Mouse (Mus musculus) olfactory bulb, adult 2 months (tissue): Measurements from ENCODE around the gene Chd1. TPM values are rescaled to one million over a fixed set of nuclear protein-coding genes. Genes with fewer than 3 reads are reported as not detected.

Experiments used
- H3K27ac ChIP-seq: fragments of 200-500 bp; 2 replicates; pipeline ENCODE4 v1.5.1; 2012; ENCODE audit warnings: low read depth, low read length; ENCODE audit not compliant: insufficient read depth
- H3K4me1 ChIP-seq: fragments of 200-500 bp; 2 replicates; pipeline ENCODE4 v1.6.1; 2012; ENCODE audit warnings: low read length; ENCODE audit not compliant: control insufficient read depth, insufficient read depth
- H3K4me3 ChIP-seq: fragments of 200-500 bp; 2 replicates; pipeline ENCODE4 v1.5.1; 2012; ENCODE audit warnings: mild to moderate bottlenecking, low read depth, low read length, moderate library complexity; ENCODE audit not compliant: insufficient read depth
- CTCF ChIP-seq: fragments of 200-500 bp; IDR thresholded peaks from 2 replicates; pipeline ENCODE4 v1.5.1; 2012; ENCODE audit warnings: low read depth, mild to moderate bottlenecking, low read length, moderate library complexity; ENCODE audit not compliant: insufficient read depth
- POLR2A ChIP-seq: fragments of 200-500 bp; IDR thresholded peaks from 2 replicates; pipeline ENCODE4 v1.6.1; 2012; ENCODE audit warnings: mild to moderate bottlenecking, low read depth, low read length, moderate library complexity; ENCODE audit not compliant: insufficient read depth
- WGBS: fragments of 180-500 bp; shearing (Covaris S2); methylation state at CpG from one replicate; pipeline ENCODE4 v1.1.7; 2018; 5-methylcytosine and 5-hydroxymethylcytosine counted together
- polyA plus RNA-seq: library from polyadenylated mRNA; stranded (reverse); fragments of >200 nt; gene quantifications from 2 replicates; pipeline ENCODE4 v1.2.4, GENCODE M21; 2012; ENCODE audit warnings: low replicate concordance; ENCODE audit not compliant: missing spikeins, insufficient read depth, insufficient read length

Chd1 gene
- polyA plus RNA-seq = 235 TPM in 1 of 2 replicates, not detected in the other

DNA sequence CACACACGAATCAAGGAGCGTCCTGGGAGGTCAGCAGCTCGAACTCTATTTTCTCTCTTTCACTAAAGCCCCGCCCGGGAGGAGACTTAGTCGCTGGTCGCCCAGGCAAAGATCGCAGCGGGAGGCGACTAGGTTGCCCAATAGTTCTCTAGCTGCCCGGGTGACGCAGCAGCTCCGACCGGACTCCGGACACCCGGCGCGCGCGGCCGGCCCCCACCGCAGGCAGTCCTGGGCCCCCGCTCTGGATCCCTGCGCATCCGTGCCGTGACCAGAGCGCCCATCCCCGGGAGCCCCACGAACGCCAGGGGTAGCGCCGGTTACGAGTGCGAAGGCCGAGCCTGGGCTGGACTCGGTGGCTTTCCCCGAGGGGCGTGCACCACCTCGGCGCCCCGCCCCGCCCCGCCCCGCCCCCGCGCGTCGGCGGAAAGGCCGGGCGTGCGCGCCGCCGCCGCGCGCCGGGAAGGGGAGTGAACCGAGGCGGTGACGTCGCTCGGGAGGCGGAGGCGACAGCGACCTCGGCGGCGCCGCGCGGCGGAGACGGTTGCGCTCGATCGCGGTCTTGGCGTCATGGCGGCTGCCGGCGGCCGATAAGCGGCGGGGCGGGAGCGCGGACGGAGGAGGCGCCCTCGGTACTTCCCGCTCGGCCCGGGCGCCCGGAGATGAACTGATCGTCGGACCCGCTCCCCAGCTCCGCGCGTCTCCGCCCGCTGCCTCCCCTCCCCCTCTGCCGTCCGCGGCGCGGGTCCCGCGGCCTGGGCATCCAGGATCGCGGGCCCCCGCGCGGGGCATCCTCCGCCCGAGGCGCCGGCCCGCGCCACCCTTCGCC is at the start of gene Chd1:
TSS of gene Chd1 (plus strand) at position 493 of the 826 bp plus-strand sequence.
- H3K27ac ChIP-seq = peak within 1 kb of the TSS; percentile 59
- no peaks in the 10 kb centered on the region for H3K4me1 ChIP-seq
- TF ChIP-seq POLR2A (peak; percentile 82), CTCF (no peak)
- under 1% methylated on average over 123 of the region's 124 CpGs for WGBS
- peak within 1 kb of the TSS; percentile 89 for H3K4me3 ChIP-seq

- TF ChIP-seq CTCF = no peak
- TF ChIP-seq POLR2A = no peak
- Histone ChIP-seq H3K27ac (no peak overlapping the region), H3K4me1 (no peaks in the 10 kb centered on the region), H3K4me3 (no peak overlapping the region)
- WGBS = 36% methylated on average over 6 of the region's 6 CpGs
Observed at GRCm38 (mm10) chr17:15656881-15657607, 47.7 kb upstream of the Chd1 start.

DNA sequence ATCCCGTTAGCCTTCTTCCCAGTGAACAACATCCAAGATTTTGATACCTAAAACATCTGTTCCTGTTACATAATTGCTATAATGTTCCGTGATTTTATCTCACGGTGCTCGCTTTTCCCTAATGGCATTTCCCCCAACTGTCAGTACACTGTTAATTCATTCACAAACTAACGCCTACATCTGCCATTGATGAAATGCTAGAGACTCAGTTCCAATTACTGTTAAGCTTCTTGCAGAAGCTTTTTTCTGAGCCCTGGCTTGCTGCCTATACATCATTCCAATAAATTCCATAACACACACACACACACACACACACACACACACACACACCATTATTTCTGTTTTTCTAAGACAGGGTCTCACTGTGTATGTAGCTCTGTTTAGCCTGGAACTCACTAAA is 31.9 kb upstream of the Chd1 start:
- Histone ChIP-seq H3K4me3 (no peak overlapping the region), H3K4me1 (no peaks in the 10 kb centered on the region), H3K27ac (no peak overlapping the region)
- 18% methylated on average over 5 of the region's 5 CpGs for WGBS
- TF ChIP-seq CTCF (no peak), POLR2A (no peak)

- 41% methylated on average over 6 of the region's 6 CpGs for WGBS
- no peaks in the 10 kb centered on the region for H3K4me1 ChIP-seq
- no peak overlapping the region for H3K4me3 ChIP-seq
Observed at GRCm38 (mm10) chr17:15677970-15678645, 26.7 kb upstream of the Chd1 start.

GRCm38 (mm10) chr17:15679966-15680630 is 24.7 kb upstream of the Chd1 start:
- TF ChIP-seq CTCF (no peak), POLR2A (no peak)
- WGBS = 91% methylated on average over 9 of the region's 9 CpGs
- H3K4me1 ChIP-seq = no peaks in the 10 kb centered on the region
- H3K27ac ChIP-seq = no peak overlapping the region
- H3K4me3 ChIP-seq = no peak overlapping the region

More at GRCm38 (mm10) chr17:15677970-15678645, 26.7 kb upstream of the Chd1 start:
- TF ChIP-seq POLR2A (no peak), CTCF (no peak)
- H3K27ac ChIP-seq = no peak overlapping the region

GRCm38 (mm10) chr17:15680661-15681060 is 24.1 kb upstream of the Chd1 start:
- TF ChIP-seq POLR2A = no peak
- no peak for TF ChIP-seq CTCF
- WGBS = 78% methylated on average over 4 of the region's 4 CpGs
- Histone ChIP-seq H3K27ac (no peak overlapping the region), H3K4me3 (no peak overlapping the region), H3K4me1 (no peaks in the 10 kb centered on the region)

- TF ChIP-seq POLR2A (no peak), CTCF (no peak)
- Histone ChIP-seq H3K4me3 (no peak overlapping the region), H3K27ac (no peak overlapping the region), H3K4me1 (no peaks in the 10 kb centered on the region)
- WGBS = 74% methylated on average over 5 of the region's 5 CpGs
Observed at GRCm38 (mm10) chr17:15686396-15686795, 18.4 kb upstream of the Chd1 start.

DNA sequence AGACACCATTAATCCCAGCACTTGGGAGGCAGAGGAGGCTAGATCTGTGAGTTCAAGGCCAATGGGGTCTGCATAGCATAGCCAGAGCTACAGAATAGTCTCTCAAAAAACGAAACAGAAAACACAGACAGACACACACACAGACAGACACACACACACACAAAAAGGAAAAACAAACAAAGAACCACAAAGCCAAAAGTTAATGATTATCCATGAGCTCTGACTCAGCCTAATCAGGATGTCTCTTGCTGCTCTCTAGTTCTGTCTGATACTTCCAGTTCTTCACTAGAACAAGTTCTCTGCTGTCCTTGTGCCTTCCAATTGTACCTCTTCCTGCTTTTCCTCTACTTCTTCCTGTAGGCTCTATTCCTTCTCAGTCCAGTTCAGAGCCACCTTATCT is 14.5 kb upstream of the Chd1 start:
- Histone ChIP-seq H3K27ac (no peak overlapping the region), H3K4me3 (no peak overlapping the region), H3K4me1 (no peaks in the 10 kb centered on the region)
- TF ChIP-seq POLR2A (no peak), CTCF (no peak)
- 88% methylated on average over 1 of the region's 1 CpGs for WGBS
